In genomic region chr7:130057708-130058107, GRCm38 (mm10) we compare ENCODE assay signal across 23 mouse cellular contexts.
A peak's percentile ranks its signal among the peaks of the same experiment; 100 is the strongest.
DNase-seq lines count a peak whose midpoint lies in the region; ATAC-seq and TF ChIP-seq lines count a peak whose summit lies in the region.
"Had no signal": no experiment of that assay in that cellular context is flagged by ENCODE, and none has a peak within 500 bp of the region (broad histone marks: within the 10 kb centered on the region; RNA-seq: fewer than 3 reads in every experiment).

No protein-coding gene starts in this region.

- WGBS in embryonic facial prominence, embryonic 13.5 days: 89% methylated on average over 6 of the region's 6 CpGs
- WGBS in embryonic facial prominence, embryonic 10.5 days: 89% methylated on average over 6 of the region's 6 CpGs
- 16% methylated on average over 6 of the region's 6 CpGs for WGBS in kidney, embryonic 14.5 days
- WGBS in kidney, embryonic 16.5 days: 16% methylated on average over 6 of the region's 6 CpGs
- WGBS in kidney, adult 2 months: 39% methylated on average over 6 of the region's 6 CpGs
- 78% methylated on average over 6 of the region's 6 CpGs for WGBS in limb, embryonic 13.5 days
- 86% methylated on average over 6 of the region's 6 CpGs for WGBS in limb, embryonic 10.5 days

- no peak for TF ChIP-seq CTCF in kidney, adult 2 months (conservative IDR thresholded peaks at IDR 0.05; ENCODE audit: insufficient read depth, insufficient read length, low read depth, low read length)

- no peaks in the 10 kb centered on the region for H3K9me3 ChIP-seq in embryonic facial prominence, embryonic 13.5 days
- H3K9me3 ChIP-seq in embryonic facial prominence, embryonic 10.5 days: no peaks in the 10 kb centered on the region
- H3K9me3 ChIP-seq in kidney, embryonic 14.5 days (ENCODE audit: control insufficient read depth, low read length): no peaks in the 10 kb centered on the region
- H3K9me3 ChIP-seq in kidney, embryonic 16.5 days (ENCODE audit: low read length): no peaks in the 10 kb centered on the region
- H3K9me3 ChIP-seq in limb, embryonic 13.5 days: no peaks in the 10 kb centered on the region
- H3K9me3 ChIP-seq in limb, embryonic 10.5 days (replicated peaks): no peaks in the 10 kb centered on the region
- H3K9me3 ChIP-seq: forebrain, embryonic 13.5 days; forebrain, embryonic 15.5 days had no signal

- ATAC-seq in embryonic facial prominence, embryonic 13.5 days (ENCODE audit: insufficient number of reproducible peaks, insufficient read depth, low FRiP score, low TSS enrichment, low read depth): no peak
- peak; percentile 44; the same call in 1 of the 2 replicates for ATAC-seq in kidney, embryonic 14.5 days (ENCODE audit: low FRiP score, low TSS enrichment)
- ATAC-seq in kidney, embryonic 16.5 days (ENCODE audit: low FRiP score, low TSS enrichment): peak; percentile 47; the same call in 1 of the 2 replicates
- ATAC-seq in limb, embryonic 13.5 days (ENCODE audit: low FRiP score, low read depth): no peak
- ATAC-seq: activated CD4-positive, CD25-positive, alpha-beta regulatory T cell, adult 4 months; CD4-positive, CD25-positive, alpha-beta regulatory T cell, adult 4 months; forebrain, embryonic 13.5 days; forebrain, embryonic 15.5 days; Patski had no signal

- no peak overlapping the region for H3K4me2 ChIP-seq in embryonic facial prominence, embryonic 13.5 days
- H3K4me2 ChIP-seq in kidney, embryonic 14.5 days (replicated peaks; ENCODE audit: low read depth, low read length): peak overlapping the region; percentile 17; the same call in 1 of the 2 replicates
- H3K4me2 ChIP-seq in kidney, embryonic 16.5 days (replicated peaks; ENCODE audit: low read depth, low read length): peak overlapping the region; percentile 41
- H3K4me2 ChIP-seq in limb, embryonic 13.5 days (replicated peaks): no peak overlapping the region
- H3K4me2 ChIP-seq: forebrain, embryonic 13.5 days; forebrain, embryonic 15.5 days had no signal

- peak overlapping the region; percentile 44 for H3K27ac ChIP-seq in embryonic facial prominence, embryonic 13.5 days
- no peak overlapping the region for H3K27ac ChIP-seq in embryonic facial prominence, embryonic 10.5 days (replicated peaks)
- peak overlapping the region; percentile 57 for H3K27ac ChIP-seq in kidney, embryonic 14.5 days (ENCODE audit: low read depth, low read length)
- H3K27ac ChIP-seq in kidney, embryonic 16.5 days (ENCODE audit: low read length): peak overlapping the region; percentile 88
- H3K27ac ChIP-seq in kidney, adult 2 months (ENCODE audit: insufficient read depth, low read depth, low read length): no peak overlapping the region
- 0 out of 2 replicates have a peak overlapping the region, but pooled peaks have one; percentile 34 for H3K27ac ChIP-seq in limb, embryonic 13.5 days
- H3K27ac ChIP-seq in limb, embryonic 10.5 days: no peak overlapping the region
- H3K27ac ChIP-seq: forebrain, embryonic 13.5 days; forebrain, embryonic 15.5 days had no signal

- H3K27me3 ChIP-seq in embryonic facial prominence, embryonic 13.5 days: no peaks in the 10 kb centered on the region
- peaks cover 17% of the 10 kb centered on the region; the same call in 1 of the 2 replicates for H3K27me3 ChIP-seq in embryonic facial prominence, embryonic 10.5 days (replicated peaks; ENCODE audit: low read depth, poor library complexity, severe bottlenecking)
- H3K27me3 ChIP-seq in kidney, embryonic 14.5 days (ENCODE audit: control insufficient read depth, insufficient read depth, low read length): no peaks in the 10 kb centered on the region
- H3K27me3 ChIP-seq in kidney, embryonic 16.5 days (ENCODE audit: insufficient read depth, low read length): no peaks in the 10 kb centered on the region
- no peaks in the 10 kb centered on the region for H3K27me3 ChIP-seq in kidney, adult 2 months (replicated peaks; ENCODE audit: control insufficient read depth, insufficient read depth, low read length)
- no peaks in the 10 kb centered on the region for H3K27me3 ChIP-seq in limb, embryonic 13.5 days
- no peaks in the 10 kb centered on the region for H3K27me3 ChIP-seq in limb, embryonic 10.5 days (ENCODE audit: low read depth, poor library complexity, severe bottlenecking)
- H3K27me3 ChIP-seq: forebrain, embryonic 13.5 days; forebrain, embryonic 15.5 days; Patski had no signal

- H3K4me1 ChIP-seq in embryonic facial prominence, embryonic 13.5 days: peaks cover 33% of the 10 kb centered on the region
- H3K4me1 ChIP-seq in embryonic facial prominence, embryonic 10.5 days: peaks cover 32% of the 10 kb centered on the region
- peaks cover 25% of the 10 kb centered on the region for H3K4me1 ChIP-seq in kidney, embryonic 14.5 days (ENCODE audit: control insufficient read depth, insufficient read depth, low read length)
- H3K4me1 ChIP-seq in kidney, embryonic 16.5 days (ENCODE audit: insufficient read depth, low read length): peaks cover 32% of the 10 kb centered on the region
- no peaks in the 10 kb centered on the region for H3K4me1 ChIP-seq in kidney, adult 2 months (ENCODE audit: control insufficient read depth, insufficient read depth, low read length)
- H3K4me1 ChIP-seq in limb, embryonic 13.5 days: peaks cover 35% of the 10 kb centered on the region
- peaks cover 36% of the 10 kb centered on the region for H3K4me1 ChIP-seq in limb, embryonic 10.5 days
- H3K4me1 ChIP-seq: forebrain, embryonic 13.5 days; forebrain, embryonic 15.5 days had no signal

- H3K36me3 ChIP-seq in embryonic facial prominence, embryonic 13.5 days: no peaks in the 10 kb centered on the region
- H3K36me3 ChIP-seq in embryonic facial prominence, embryonic 10.5 days (replicated peaks): no peaks in the 10 kb centered on the region
- H3K36me3 ChIP-seq in kidney, embryonic 14.5 days (ENCODE audit: control insufficient read depth, insufficient read depth, low read length): no peaks in the 10 kb centered on the region
- H3K36me3 ChIP-seq in kidney, embryonic 16.5 days (ENCODE audit: insufficient read depth, low read length): no peaks in the 10 kb centered on the region
- H3K36me3 ChIP-seq in kidney, adult 2 months (ENCODE audit: control insufficient read depth, insufficient read depth, low read length): no peaks in the 10 kb centered on the region
- H3K36me3 ChIP-seq in limb, embryonic 13.5 days: no peaks in the 10 kb centered on the region
- H3K36me3 ChIP-seq in limb, embryonic 10.5 days: no peaks in the 10 kb centered on the region
- H3K36me3 ChIP-seq: forebrain, embryonic 15.5 days; G1E had no signal

- H3K4me3 ChIP-seq in embryonic facial prominence, embryonic 13.5 days: no peak overlapping the region
- H3K4me3 ChIP-seq in embryonic facial prominence, embryonic 10.5 days: no peak overlapping the region
- no peak overlapping the region for H3K4me3 ChIP-seq in kidney, embryonic 14.5 days (ENCODE audit: low read length)
- no peak overlapping the region for H3K4me3 ChIP-seq in kidney, embryonic 16.5 days (ENCODE audit: low read length)
- H3K4me3 ChIP-seq in kidney, adult 2 months (ENCODE audit: insufficient read depth, low read depth, low read length): no peak overlapping the region
- H3K4me3 ChIP-seq in limb, embryonic 13.5 days: no peak overlapping the region
- H3K4me3 ChIP-seq in limb, embryonic 10.5 days: no peak overlapping the region
- H3K4me3 ChIP-seq: forebrain, embryonic 13.5 days; forebrain, embryonic 15.5 days had no signal

- no peak for DNase-seq in embryonic facial prominence, embryonic 10.5 days (ENCODE audit: low spot score)
- DNase-seq in kidney, adult 18-20 months: no peak
- DNase-seq in kidney, adult 2 months: no peak
- no peak for DNase-seq in limb, embryonic 10.5 days (ENCODE audit: low spot score)
- DNase-seq: adrenal gland, adult 8-10 months; adrenal gland, postnatal 14 days; adrenal gland, postnatal 36 days; B cell, adult 2 months; cerebellum, adult 11-12 months; cerebellum, adult 2 months; cerebellum, adult 9-10 months; cerebellum, postnatal 10 days; cerebellum, postnatal 25 days had no signal

- TF ChIP-seq POLR2A in kidney, adult 2 months (IDR thresholded peaks at IDR 0.05; ENCODE audit: low read depth, low read length): no peak

- no peak overlapping the region for H3K9ac ChIP-seq in embryonic facial prominence, embryonic 13.5 days
- H3K9ac ChIP-seq in kidney, embryonic 14.5 days (ENCODE audit: low read depth, low read length): no peak overlapping the region
- peak overlapping the region; percentile 32; the same call in 1 of the 2 replicates for H3K9ac ChIP-seq in kidney, embryonic 16.5 days (replicated peaks; ENCODE audit: low read length)
- H3K9ac ChIP-seq in limb, embryonic 13.5 days: no peak overlapping the region
- H3K9ac ChIP-seq: forebrain, embryonic 13.5 days; forebrain, embryonic 15.5 days had no signal

Comparison
In these comparisons a context has a peak if more than half of its experiments do, and no peak if none do; other contexts are left out.
1. H3K27ac ChIP-seq: peak in embryonic facial prominence, embryonic 13.5 days (single experiment), kidney, embryonic 14.5 days (single experiment), kidney, embryonic 16.5 days (single experiment) and limb, embryonic 13.5 days (single experiment); none in embryonic facial prominence, embryonic 10.5 days (single experiment), kidney, adult 2 months (single experiment) and limb, embryonic 10.5 days (single experiment).
2. ATAC-seq: peak in kidney, embryonic 14.5 days (single experiment) and kidney, embryonic 16.5 days (single experiment); none in embryonic facial prominence, embryonic 13.5 days (single experiment) and limb, embryonic 13.5 days (single experiment).
3. H3K4me2 ChIP-seq: peak in kidney, embryonic 14.5 days (single experiment) and kidney, embryonic 16.5 days (single experiment); none in embryonic facial prominence, embryonic 13.5 days (single experiment) and limb, embryonic 13.5 days (single experiment).